Mouse (Mus musculus) hindbrain, embryonic 11.5 days (tissue): ENCODE data around the gene Pdzd2. TPM values are rescaled to one million over a fixed set of nuclear protein-coding genes. Genes with fewer than 3 reads are reported as not detected.

Source experiments
- ATAC-seq: fragments of 200-750 bp; cut with Nextera tagmentation; 2 replicates; pipeline ENCODE4 v1.8.0; 2017; ENCODE audit warnings: mild to moderate bottlenecking, moderate TSS enrichment, moderate library complexity; ENCODE audit not compliant: low FRiP score
- DNase-seq: peaks from one replicate; pipeline ENCODE4 v3.0.0-alpha.2; 2015; ENCODE audit warnings: low spot score
- H3K27ac ChIP-seq: fragments of 300-500 bp; sonication (generic); 2 replicates; pipeline ENCODE4 v1.5.1; 2014; ENCODE audit warnings: mild to moderate bottlenecking, low read depth, low read length
- H3K27me3 ChIP-seq: fragments of 300-500 bp; sonication (generic); 2 replicates; pipeline ENCODE4 v1.6.1; 2014; ENCODE audit warnings: mild to moderate bottlenecking, low read length, moderate library complexity, mixed read lengths; ENCODE audit not compliant: control insufficient read depth, insufficient read depth
- H3K36me3 ChIP-seq: fragments of 300-500 bp; sonication (generic); 2 replicates; pipeline ENCODE4 v1.6.1; 2014; ENCODE audit warnings: mild to moderate bottlenecking, low read length, moderate library complexity, mixed read lengths; ENCODE audit not compliant: control insufficient read depth, insufficient read depth
- H3K4me1 ChIP-seq: fragments of 300-500 bp; sonication (generic); replicated peaks from 2 replicates; pipeline ENCODE4 v1.6.1; 2014; ENCODE audit warnings: low read length, mixed read lengths; ENCODE audit not compliant: control insufficient read depth, insufficient read depth
- H3K4me2 ChIP-seq: fragments of 300-500 bp; sonication (generic); replicated peaks from 2 replicates; pipeline ENCODE4 v1.6.1; 2014; ENCODE audit warnings: mild to moderate bottlenecking, low read depth, low read length
- H3K4me3 ChIP-seq: fragments of 300-500 bp; sonication (generic); 2 replicates; pipeline ENCODE4 v1.5.1; 2014; ENCODE audit warnings: low read depth, low read length
- H3K9ac ChIP-seq: fragments of 300-500 bp; sonication (generic); 2 replicates; pipeline ENCODE4 v1.6.1; 2014; ENCODE audit warnings: low read depth, low read length
- H3K9me3 ChIP-seq: fragments of 300-500 bp; sonication (generic); 2 replicates; pipeline ENCODE4 v1.6.1; 2016; ENCODE audit warnings: low read length; ENCODE audit not compliant: control insufficient read depth
- WGBS: fragments of 180-500 bp; shearing (Covaris S2); extraction: QIAGEN DNeasy Blood & Tissue Kit; methylation state at CpG from one replicate; pipeline ENCODE4 v1.1.7; 2014; 5-methylcytosine and 5-hydroxymethylcytosine counted together
- polyA plus RNA-seq: library from polyadenylated mRNA; unstranded; fragments of >200 nt; fragmentation: Nextera tagmentation; extraction: Ambion mirVana; gene quantifications from 2 replicates; pipeline ENCODE4 v1.2.1, GENCODE M21; 2014

Gene Pdzd2
- polyA plus RNA-seq, 1 experiment from 2014 or later = 5.5 TPM

GRCm38 (mm10) chr15:12605239-12605993 is 134.3 kb downstream of the Pdzd2 start:
- no peaks in the 10 kb centered on the region for H3K4me1 ChIP-seq
- no peak overlapping the region for H3K9ac ChIP-seq
- no peaks in the 10 kb centered on the region for H3K36me3 ChIP-seq
- H3K27ac ChIP-seq = no peak overlapping the region
- H3K9me3 ChIP-seq = no peaks in the 10 kb centered on the region
- no peak overlapping the region for H3K4me2 ChIP-seq
- 84% methylated on average over 10 of the region's 10 CpGs for WGBS
- no peak overlapping the region for H3K4me3 ChIP-seq
- no peaks in the 10 kb centered on the region for H3K27me3 ChIP-seq
- ATAC-seq (no peak), DNase-seq (no peak)

GRCm38 (mm10) chr15:12603674-12604073 is 136.1 kb downstream of the Pdzd2 start:
- DNase-seq (no peak), ATAC-seq (no peak)
- Histone ChIP-seq H3K9ac (no peak overlapping the region), H3K4me3 (no peak overlapping the region), H3K9me3 (no peaks in the 10 kb centered on the region), H3K27me3 (no peaks in the 10 kb centered on the region), H3K4me2 (no peak overlapping the region), H3K27ac (no peak overlapping the region), H3K4me1 (no peaks in the 10 kb centered on the region), H3K36me3 (no peaks in the 10 kb centered on the region)
- 94% methylated on average over 4 of the region's 4 CpGs for WGBS

GRCm38 (mm10) chr15:12593094-12593493 is 146.6 kb downstream of the Pdzd2 start:
- H3K27me3 ChIP-seq = no peaks in the 10 kb centered on the region
- 57% methylated on average over 4 of the region's 4 CpGs for WGBS
- no peaks in the 10 kb centered on the region for H3K9me3 ChIP-seq
- H3K27ac ChIP-seq = no peak overlapping the region
- DNase-seq (no peak), ATAC-seq (no peak)
- H3K4me1 ChIP-seq = no peaks in the 10 kb centered on the region
- no peak overlapping the region for H3K4me2 ChIP-seq
- no peak overlapping the region for H3K4me3 ChIP-seq
- H3K9ac ChIP-seq = no peak overlapping the region
- no peaks in the 10 kb centered on the region for H3K36me3 ChIP-seq

- Histone ChIP-seq H3K36me3 (no peaks in the 10 kb centered on the region), H3K27me3 (no peaks in the 10 kb centered on the region), H3K27ac (no peak overlapping the region), H3K4me1 (no peaks in the 10 kb centered on the region), H3K9me3 (no peaks in the 10 kb centered on the region), H3K4me2 (no peak overlapping the region), H3K4me3 (no peak overlapping the region), H3K9ac (no peak overlapping the region)
- WGBS = 43% methylated on average over 3 of the region's 3 CpGs
- DNase-seq (no peak), ATAC-seq (no peak)
Measured at GRCm38 (mm10) chr15:12592628-12593027, 147.1 kb downstream of the Pdzd2 start.

GRCm38 (mm10) chr15:12588661-12589060 is 151.1 kb downstream of the Pdzd2 start:
- Histone ChIP-seq H3K36me3 (no peaks in the 10 kb centered on the region), H3K27me3 (no peaks in the 10 kb centered on the region), H3K9me3 (no peaks in the 10 kb centered on the region), H3K4me3 (no peak overlapping the region), H3K27ac (no peak overlapping the region), H3K9ac (no peak overlapping the region), H3K4me1 (no peaks in the 10 kb centered on the region), H3K4me2 (no peak overlapping the region)
- ATAC-seq (no peak), DNase-seq (no peak)
- 87% methylated on average over 3 of the region's 3 CpGs for WGBS

- DNase-seq (no peak), ATAC-seq (no peak)
- H3K27me3 ChIP-seq = no peaks in the 10 kb centered on the region
- H3K4me2 ChIP-seq = no peak overlapping the region
- H3K9me3 ChIP-seq = no peaks in the 10 kb centered on the region
- H3K4me1 ChIP-seq = no peaks in the 10 kb centered on the region
- 79% methylated on average over 4 of the region's 4 CpGs for WGBS
- H3K9ac ChIP-seq = no peak overlapping the region
- H3K36me3 ChIP-seq = no peaks in the 10 kb centered on the region
- no peak overlapping the region for H3K4me3 ChIP-seq
- H3K27ac ChIP-seq = no peak overlapping the region
Measured at GRCm38 (mm10) chr15:12586852-12587424, 152.8 kb downstream of the Pdzd2 start.

GRCm38 (mm10) chr15:12586154-12586553 is 153.6 kb downstream of the Pdzd2 start:
- ATAC-seq = peak; percentile 91
- DNase-seq = peak; percentile 80
- 5% methylated on average over 5 of the region's 5 CpGs for WGBS
- Histone ChIP-seq H3K9ac (no peak overlapping the region), H3K4me3 (no peak overlapping the region), H3K4me1 (no peaks in the 10 kb centered on the region), H3K9me3 (no peaks in the 10 kb centered on the region), H3K27ac (no peak overlapping the region), H3K4me2 (no peak overlapping the region), H3K36me3 (no peaks in the 10 kb centered on the region), H3K27me3 (no peaks in the 10 kb centered on the region)

GRCm38 (mm10) chr15:12583051-12583450 is 156.7 kb downstream of the Pdzd2 start:
- Histone ChIP-seq H3K4me3 (no peak overlapping the region), H3K9me3 (no peaks in the 10 kb centered on the region), H3K4me1 (no peaks in the 10 kb centered on the region), H3K27me3 (no peaks in the 10 kb centered on the region), H3K36me3 (no peaks in the 10 kb centered on the region), H3K27ac (no peak overlapping the region), H3K4me2 (no peak overlapping the region), H3K9ac (no peak overlapping the region)
- no peak for DNase-seq
- WGBS = 47% methylated on average over 3 of the region's 3 CpGs
- ATAC-seq = no peak

- H3K36me3 ChIP-seq = no peaks in the 10 kb centered on the region
Measured at GRCm38 (mm10) chr15:12582471-12582870, 157.3 kb downstream of the Pdzd2 start.

More at GRCm38 (mm10) chr15:12582471-12582870, 157.3 kb downstream of the Pdzd2 start:
- Histone ChIP-seq H3K9ac (no peak overlapping the region), H3K4me1 (no peaks in the 10 kb centered on the region), H3K9me3 (no peaks in the 10 kb centered on the region), H3K27ac (no peak overlapping the region), H3K27me3 (no peaks in the 10 kb centered on the region), H3K4me2 (no peak overlapping the region), H3K4me3 (no peak overlapping the region)
- DNase-seq (no peak), ATAC-seq (no peak)
